Mouse (Mus musculus) limb, embryonic 10.5 days (tissue): ENCODE data around the gene Zc3h10. TPM values are rescaled to one million over a fixed set of nuclear protein-coding genes. Genes with fewer than 3 reads are reported as not detected.
A peak's percentile ranks its signal among the peaks of the same experiment; 100 is the strongest.
"Not testable (repeated sequence)": the region's sequence is repeated elsewhere in the genome, so short reads cannot be mapped to it uniquely, and the experiment has no call there.

Source experiments
- DNase-seq: peaks from one replicate; pipeline ENCODE4 v3.0.0-alpha.2; 2017; ENCODE audit warnings: low spot score
- H3K27ac ChIP-seq: fragments of 300-500 bp; sonication (generic); 2 replicates; pipeline ENCODE4 v1.5.1; 2016; ENCODE audit warnings: mild to moderate bottlenecking
- H3K27me3 ChIP-seq: fragments of 300-500 bp; sonication (generic); 2 replicates; pipeline ENCODE4 v1.6.1; 2016; ENCODE audit warnings: low read depth, mild to moderate bottlenecking; ENCODE audit not compliant: poor library complexity, severe bottlenecking
- H3K36me3 ChIP-seq: fragments of 300-500 bp; sonication (generic); 2 replicates; pipeline ENCODE4 v1.6.1; 2016; ENCODE audit warnings: mild to moderate bottlenecking, moderate library complexity
- H3K4me1 ChIP-seq: fragments of 300-500 bp; sonication (generic); 2 replicates; pipeline ENCODE4 v1.6.1; 2016
- H3K4me3 ChIP-seq: fragments of 300-500 bp; sonication (generic); 2 replicates; pipeline ENCODE4 v1.5.1; 2016; ENCODE audit warnings: mild to moderate bottlenecking, moderate library complexity
- H3K9me3 ChIP-seq: fragments of 300-500 bp; sonication (generic); replicated peaks from 2 replicates; pipeline ENCODE4 v1.6.1; 2016; ENCODE audit warnings: mild to moderate bottlenecking
- WGBS: fragments of 180-500 bp; shearing (Covaris S2); methylation state at CpG from one replicate; pipeline ENCODE4 v1.1.7; 2016; 5-methylcytosine and 5-hydroxymethylcytosine counted together
- polyA plus RNA-seq: library from polyadenylated mRNA; unstranded; fragments of >200 nt; fragmentation: Nextera tagmentation; extraction: Ambion mirVana; gene quantifications from 2 replicates; pipeline ENCODE4 v1.2.1, GENCODE M21; 2016

The Zc3h10 gene
- polyA plus RNA-seq, 1 experiment from 2014 or later, result 15.4 TPM

- 79% methylated on average over 12 of the region's 12 CpGs for WGBS
- DNase-seq, result no peak
- Histone ChIP-seq H3K9me3 (no peaks in the 10 kb centered on the region), H3K36me3 (peaks cover 9% of the 10 kb centered on the region; the same call in 1 of the 2 replicates), H3K4me1 (peaks cover 12% of the 10 kb centered on the region), H3K27me3 (peaks cover 38% of the 10 kb centered on the region), H3K27ac (no peak overlapping the region), H3K4me3 (no peak overlapping the region)
Observed at GRCm38 (mm10) chr10:128511761-128512160, 35.8 kb downstream of the Zc3h10 start.

GRCm38 (mm10) chr10:128511189-128511588 is 36.4 kb downstream of the Zc3h10 start:
- H3K27me3 ChIP-seq, result peaks cover 32% of the 10 kb centered on the region
- WGBS, result 90% methylated on average over 9 of the region's 9 CpGs
- peaks cover 8% of the 10 kb centered on the region for H3K4me1 ChIP-seq
- no peak overlapping the region for H3K27ac ChIP-seq
- H3K36me3 ChIP-seq, result peaks cover 7% of the 10 kb centered on the region; the same call in 1 of the 2 replicates
- DNase-seq, result no peak
- H3K4me3 ChIP-seq, result no peak overlapping the region
- no peaks in the 10 kb centered on the region for H3K9me3 ChIP-seq

DNA sequence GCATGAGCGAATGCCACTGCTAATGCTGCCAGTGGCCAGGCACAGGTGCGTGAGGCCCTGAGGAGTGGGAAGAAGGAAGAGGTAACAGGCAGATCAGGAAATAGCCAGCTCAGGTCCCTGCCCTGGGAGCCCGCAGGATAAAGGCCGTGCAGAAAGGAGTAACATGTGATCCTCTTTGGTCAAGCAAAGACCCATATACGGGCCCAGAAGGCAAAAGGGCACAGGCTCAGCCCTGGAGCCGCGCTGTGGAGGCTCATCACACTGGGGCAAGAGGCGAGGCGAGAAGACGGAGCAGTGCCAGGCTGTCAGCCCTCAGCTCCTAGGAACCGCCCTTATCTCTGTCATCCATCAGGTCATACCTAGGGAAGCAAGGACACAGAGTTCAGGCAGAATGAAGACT is 37.3 kb downstream of the Zc3h10 start:
- Histone ChIP-seq H3K4me3 (no peak overlapping the region), H3K27ac (no peak overlapping the region), H3K9me3 (no peaks in the 10 kb centered on the region), H3K4me1 (no peaks in the 10 kb centered on the region), H3K27me3 (peaks cover 23% of the 10 kb centered on the region), H3K36me3 (peaks cover 5% of the 10 kb centered on the region; the same call in 1 of the 2 replicates)
- 83% methylated on average over 11 of the region's 11 CpGs for WGBS
- DNase-seq, result no peak

DNA sequence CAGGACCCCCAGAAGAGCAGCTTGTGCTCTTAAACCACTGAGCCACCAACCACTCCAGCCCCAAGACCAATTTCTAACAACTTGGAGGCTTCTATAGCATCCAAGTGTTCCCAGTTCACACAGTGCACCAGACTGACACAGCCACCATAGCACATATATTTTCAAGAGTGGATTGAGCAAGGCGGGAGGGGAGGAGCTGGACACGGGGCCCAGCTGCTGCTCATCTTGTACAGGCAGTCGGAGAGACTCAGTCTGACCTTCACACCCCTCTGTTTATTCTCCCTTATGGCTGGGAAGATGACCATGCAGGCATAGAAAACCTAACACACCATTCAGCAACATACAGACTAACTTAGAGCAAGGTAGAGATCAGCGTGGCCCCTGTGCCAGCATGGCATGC is 37.7 kb downstream of the Zc3h10 start:
- peaks cover 18% of the 10 kb centered on the region for H3K27me3 ChIP-seq
- no peak overlapping the region for H3K27ac ChIP-seq
- WGBS, result 81% methylated on average over 4 of the region's 4 CpGs
- no peaks in the 10 kb centered on the region for H3K9me3 ChIP-seq
- H3K4me1 ChIP-seq, result no peaks in the 10 kb centered on the region
- H3K36me3 ChIP-seq, result peaks cover 3% of the 10 kb centered on the region; the same call in 1 of the 2 replicates
- H3K4me3 ChIP-seq, result no peak overlapping the region
- DNase-seq, result no peak

DNA sequence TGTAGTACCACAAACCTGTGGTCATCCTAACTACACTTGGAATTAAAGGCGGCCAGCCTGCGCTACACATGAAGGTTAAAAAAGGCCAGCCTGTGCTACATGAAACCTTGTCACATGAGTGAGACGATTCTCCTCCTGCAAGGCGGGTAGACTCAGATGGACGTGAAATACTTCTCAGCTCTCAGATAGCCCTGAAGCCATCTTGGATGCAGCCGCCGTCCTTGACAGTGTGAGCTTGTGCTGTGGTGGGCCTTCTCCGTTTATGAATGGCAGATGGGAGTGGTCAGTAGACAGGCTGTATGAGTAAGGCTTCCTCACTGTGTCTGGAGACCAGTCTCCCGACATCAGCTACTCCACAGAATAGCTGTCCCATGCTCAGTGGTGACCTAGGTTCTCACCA is 38.4 kb downstream of the Zc3h10 start:
- no peaks in the 10 kb centered on the region for H3K4me1 ChIP-seq
- H3K27ac ChIP-seq, result no peak overlapping the region
- H3K27me3 ChIP-seq, result peaks cover 17% of the 10 kb centered on the region; the same call in 1 of the 2 replicates
- H3K9me3 ChIP-seq, result no peaks in the 10 kb centered on the region
- H3K36me3 ChIP-seq, result 0 out of 2 replicates have a peak, but pooled peaks cover 2% of the 10 kb centered on the region
- WGBS, result 89% methylated on average over 9 of the region's 9 CpGs
- H3K4me3 ChIP-seq, result no peak overlapping the region
- peak; percentile 26 for DNase-seq

GRCm38 (mm10) chr10:128508260-128508659 is 39.3 kb downstream of the Zc3h10 start:
- no peak for DNase-seq
- H3K27me3 ChIP-seq, result peaks cover 11% of the 10 kb centered on the region; the same call in 1 of the 2 replicates
- no peaks in the 10 kb centered on the region for H3K9me3 ChIP-seq
- no peak overlapping the region for H3K27ac ChIP-seq
- WGBS, result 82% methylated on average over 9 of the region's 9 CpGs
- H3K36me3 ChIP-seq, result 0 out of 2 replicates have a peak, but pooled peaks cover 2% of the 10 kb centered on the region
- H3K4me1 ChIP-seq, result no peaks in the 10 kb centered on the region
- H3K4me3 ChIP-seq, result no peak overlapping the region

DNA sequence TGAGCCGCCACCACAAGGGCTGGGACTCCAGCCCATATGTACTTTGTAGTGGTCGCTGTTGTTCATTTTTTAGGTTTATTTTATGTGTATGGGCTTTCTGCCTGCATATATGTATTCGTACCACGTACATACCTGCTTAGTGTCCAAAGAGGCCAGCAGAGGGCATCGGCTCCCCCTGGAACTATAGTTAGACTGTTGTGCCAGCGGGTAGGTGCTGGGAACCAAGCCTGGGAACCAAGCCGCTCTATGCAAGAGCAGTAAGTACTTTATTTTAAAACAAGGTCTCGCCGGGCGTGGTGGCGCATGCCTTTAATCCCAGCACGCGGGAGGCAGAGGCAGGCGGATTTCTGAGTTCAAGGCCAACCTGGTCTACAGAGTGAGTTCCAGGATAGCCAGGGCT is 41.6 kb downstream of the Zc3h10 start:
- H3K27ac ChIP-seq, result no peak overlapping the region
- no peak overlapping the region for H3K4me3 ChIP-seq
- no peak for DNase-seq
- no peaks in the 10 kb centered on the region for H3K9me3 ChIP-seq
- 0 out of 2 replicates have a peak, but pooled peaks cover 5% of the 10 kb centered on the region for H3K36me3 ChIP-seq
- H3K27me3 ChIP-seq, result no peaks in the 10 kb centered on the region
- H3K4me1 ChIP-seq, result no peaks in the 10 kb centered on the region
- WGBS, result 94% methylated on average over 14 of the region's 14 CpGs

GRCm38 (mm10) chr10:128505371-128505667 is 42.3 kb downstream of the Zc3h10 start:
- not testable (repeated sequence) for H3K4me3 ChIP-seq, H3K36me3 ChIP-seq, DNase-seq, H3K4me1 ChIP-seq, H3K27me3 ChIP-seq, H3K27ac ChIP-seq, H3K9me3 ChIP-seq
- WGBS, result 95% methylated on average over 5 of the region's 5 CpGs

DNA sequence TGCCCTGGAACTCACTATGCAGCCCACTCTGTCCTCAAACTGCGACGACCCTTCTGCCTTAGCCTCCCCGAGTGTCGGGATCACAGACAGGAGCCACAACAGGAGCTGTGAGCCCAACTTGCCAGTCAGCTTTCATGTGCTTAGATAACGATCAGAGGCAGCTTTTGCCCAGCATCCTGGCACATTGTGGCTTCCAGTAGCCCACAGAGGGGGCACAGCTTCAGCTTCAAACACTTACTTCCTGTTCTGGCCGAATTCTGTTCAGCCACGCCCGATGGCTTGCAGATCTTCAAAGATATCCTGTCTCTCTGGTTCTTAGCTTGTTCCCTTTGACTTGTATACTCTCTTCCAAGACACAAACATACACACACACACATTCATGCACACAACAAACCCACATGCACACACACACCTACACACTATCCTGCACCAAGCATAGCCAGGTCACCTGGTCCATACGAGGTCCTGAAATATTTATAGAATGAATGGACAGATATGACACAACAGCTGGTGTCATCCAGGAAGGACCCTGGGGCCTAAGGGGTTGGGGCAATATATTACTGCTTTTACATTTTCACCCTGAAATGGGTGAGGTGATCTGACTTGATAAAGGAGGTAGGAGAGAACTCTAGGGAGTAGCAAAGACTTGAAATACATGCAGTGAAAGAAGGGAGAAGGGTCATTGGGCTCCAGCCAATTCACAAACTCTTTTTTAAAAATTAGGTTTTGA is 42.8 kb downstream of the Zc3h10 start:
- no peaks in the 10 kb centered on the region for H3K27me3 ChIP-seq
- no peak overlapping the region for H3K4me3 ChIP-seq
- WGBS, result 80% methylated on average over 9 of the region's 9 CpGs
- no peak for DNase-seq
- no peaks in the 10 kb centered on the region for H3K9me3 ChIP-seq
- H3K27ac ChIP-seq, result no peak overlapping the region
- 0 out of 2 replicates have a peak, but pooled peaks cover 3% of the 10 kb centered on the region for H3K36me3 ChIP-seq
- no peaks in the 10 kb centered on the region for H3K4me1 ChIP-seq

DNA sequence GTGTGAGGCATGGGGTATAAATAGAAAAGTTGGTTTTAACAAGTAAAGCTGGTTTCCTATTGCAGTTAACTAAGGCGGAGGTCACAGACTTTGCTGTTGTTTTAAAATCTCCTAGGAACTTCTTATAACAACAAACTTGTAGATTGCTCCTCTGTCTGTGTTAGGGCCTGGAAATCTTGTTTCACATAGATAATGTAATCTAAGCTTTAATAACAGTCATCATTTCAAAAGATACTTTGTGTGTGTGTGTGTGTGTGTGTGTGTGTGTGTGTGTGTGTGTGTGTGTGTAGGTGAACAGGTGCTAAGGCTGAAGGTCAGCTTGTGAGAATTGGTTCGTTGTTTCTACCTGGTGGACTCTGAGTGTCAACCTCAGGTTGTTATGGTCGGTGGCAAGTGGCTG is 43.6 kb downstream of the Zc3h10 start:
- Histone ChIP-seq H3K4me3 (no peak overlapping the region), H3K27me3 (no peaks in the 10 kb centered on the region), H3K36me3 (0 out of 2 replicates have a peak, but pooled peaks cover 3% of the 10 kb centered on the region), H3K27ac (no peak overlapping the region), H3K4me1 (peaks cover 6% of the 10 kb centered on the region), H3K9me3 (no peaks in the 10 kb centered on the region)
- WGBS, result 88% methylated on average over 3 of the region's 3 CpGs
- no peak for DNase-seq

DNA sequence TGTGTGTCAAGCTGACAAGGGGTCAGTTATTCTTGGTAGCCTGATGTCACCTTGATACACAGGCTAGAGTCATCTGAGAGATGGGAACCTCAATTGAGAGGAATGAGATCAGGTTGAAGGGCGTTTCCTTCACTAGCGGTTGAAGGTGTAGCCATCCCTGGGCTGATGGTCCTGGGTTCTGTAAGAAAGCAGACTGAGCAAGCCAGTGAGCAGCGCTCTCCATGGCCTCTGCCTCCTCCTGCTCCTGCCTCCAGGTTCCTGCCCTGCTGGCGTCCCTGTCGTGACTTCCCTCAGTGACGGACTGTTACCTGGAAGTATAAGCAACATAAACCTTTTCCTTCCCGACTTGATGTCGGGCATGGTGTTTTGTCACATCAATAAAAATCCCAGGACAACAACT is 44.0 kb downstream of the Zc3h10 start:
- no peak for DNase-seq
- H3K27me3 ChIP-seq, result no peaks in the 10 kb centered on the region
- H3K4me3 ChIP-seq, result no peak overlapping the region
- 0 out of 2 replicates have a peak, but pooled peaks cover 3% of the 10 kb centered on the region for H3K36me3 ChIP-seq
- WGBS, result 79% methylated on average over 8 of the region's 8 CpGs
- peaks cover 6% of the 10 kb centered on the region for H3K4me1 ChIP-seq
- no peaks in the 10 kb centered on the region for H3K9me3 ChIP-seq
- no peak overlapping the region for H3K27ac ChIP-seq

- H3K27me3 ChIP-seq, result no peaks in the 10 kb centered on the region
- DNase-seq, result no peak
- no peak overlapping the region for H3K4me3 ChIP-seq
- H3K27ac ChIP-seq, result no peak overlapping the region
- H3K4me1 ChIP-seq, result peaks cover 14% of the 10 kb centered on the region
- H3K9me3 ChIP-seq, result no peaks in the 10 kb centered on the region
- 77% methylated on average over 5 of the region's 5 CpGs for WGBS
- H3K36me3 ChIP-seq, result 0 out of 2 replicates have a peak, but pooled peaks cover 3% of the 10 kb centered on the region
Observed at GRCm38 (mm10) chr10:128502341-128502740, 45.2 kb downstream of the Zc3h10 start.

DNA sequence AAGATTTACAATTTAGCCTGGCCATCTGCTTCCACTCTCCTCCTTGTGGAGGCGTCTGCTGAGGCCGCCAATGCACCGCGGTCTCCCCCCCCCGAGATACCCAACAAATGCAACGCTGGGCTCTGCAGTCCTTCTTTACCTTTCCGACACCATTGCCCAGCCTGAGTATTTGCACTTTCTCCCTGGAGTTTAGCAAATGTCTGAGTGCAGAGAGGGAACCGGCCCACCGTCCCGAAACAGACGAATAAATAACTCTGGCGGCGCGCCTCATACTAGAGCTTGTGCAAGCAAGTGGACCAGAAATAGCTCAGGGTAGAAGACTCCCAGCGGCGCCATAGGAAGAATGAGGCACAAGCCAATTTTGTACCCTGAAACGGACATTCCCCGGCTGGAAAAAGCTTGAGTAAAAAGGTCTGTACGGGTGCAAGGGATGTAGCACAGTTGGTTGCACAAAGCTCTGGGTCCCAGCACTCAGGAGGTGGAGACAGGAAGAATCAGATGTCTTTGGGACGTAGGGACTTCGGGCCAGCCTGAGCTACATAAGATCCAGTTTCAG is 48.4 kb downstream of the Zc3h10 start:
- Histone ChIP-seq H3K36me3 (0 out of 2 replicates have a peak, but pooled peaks cover 3% of the 10 kb centered on the region), H3K4me1 (peaks cover 33% of the 10 kb centered on the region), H3K4me3 (peak overlapping the region; percentile 65), H3K27me3 (peaks cover 7% of the 10 kb centered on the region), H3K27ac (peak overlapping the region; percentile 85), H3K9me3 (no peaks in the 10 kb centered on the region)
- DNase-seq, result peak; percentile 75
- 2% methylated on average over 21 of the region's 21 CpGs for WGBS
